Mouse (Mus musculus) spleen, adult 2 months (tissue): ENCODE results near the gene Tyw3.

Experiments
- CTCF ChIP-seq: fragments of 200-500 bp; IDR thresholded peaks from 2 replicates; pipeline ENCODE4 v1.5.1; 2011; ENCODE audit warnings: mild to moderate bottlenecking, inconsistent platforms; ENCODE audit not compliant: insufficient read depth, insufficient read length, insufficient replicate concordance; ENCODE audit errors: extremely low read depth
- POLR2A ChIP-seq: fragments of 200-500 bp; IDR thresholded peaks from 2 replicates; pipeline ENCODE4 v1.6.1; 2011; ENCODE audit warnings: low read depth, low read length, inconsistent platforms

GRCm38 (mm10) chr3:154633091-154633490 is 36.2 kb upstream of the Tyw3 start:
- TF ChIP-seq POLR2A (no peak), CTCF (no peak)
